Mouse (Mus musculus): ENCODE results near the gene Pygo2. TPM values are rescaled to one million over a fixed set of nuclear protein-coding genes. Genes with fewer than 3 reads are reported as not detected.

The Pygo2 gene
- polyA plus RNA-seq, 1 experiment = 87.5 TPM

DNA sequence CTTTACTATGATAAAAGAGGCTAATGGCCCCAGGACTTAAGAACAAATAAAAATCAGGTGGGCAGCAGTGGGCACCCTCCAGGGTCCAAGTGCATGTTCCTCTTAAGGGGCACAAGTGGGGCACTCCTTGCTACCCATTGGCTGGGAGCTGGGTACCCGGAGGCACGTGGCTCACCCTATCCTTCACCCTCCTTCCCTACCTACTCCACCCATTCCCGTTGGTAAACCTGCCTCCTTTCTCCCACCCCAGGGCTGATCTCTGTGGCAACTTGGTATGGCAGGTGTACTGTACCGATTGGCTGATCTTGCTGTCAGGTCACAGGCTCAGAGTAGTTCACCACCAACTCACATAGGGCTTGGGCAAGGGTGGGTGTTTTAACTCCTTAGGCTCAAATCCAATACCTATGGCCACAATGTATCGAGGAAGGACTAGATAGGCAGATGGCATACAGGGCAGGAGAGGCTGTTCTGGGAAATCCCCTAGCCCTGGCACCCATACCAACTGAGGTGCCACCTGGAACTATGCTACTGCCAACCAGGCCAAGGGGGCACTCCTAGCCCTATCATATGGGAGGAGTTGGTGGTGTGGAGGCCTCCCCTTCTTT is 46.3 kb upstream of the Pygo2 start:
- Histone ChIP-seq H3K27ac (ENCODE audit: insufficient read depth, low read depth, low read length) (peak overlapping the region; percentile 41; the same call in 1 of the 2 replicates), H3K4me1 (ENCODE audit: control insufficient read depth, insufficient read depth, insufficient read length, low read length) (peaks cover 55% of the 10 kb centered on the region), H3K36me3 (ENCODE audit: control insufficient read depth, insufficient read depth, low read length) (peaks cover 72% of the 10 kb centered on the region), H3K27me3 (ENCODE audit: control insufficient read depth, insufficient read depth, low read length) (no peaks in the 10 kb centered on the region), H3K4me3 (ENCODE audit: low read depth, low read length) (no peak overlapping the region)
- no peak for TF ChIP-seq POLR2A (IDR thresholded peaks at IDR 0.05; ENCODE audit: low read depth, low read length)
- no peak for TF ChIP-seq CTCF (IDR thresholded peaks at IDR 0.05; ENCODE audit: extremely low read depth, insufficient read length, insufficient replicate concordance, low read depth, low read length)
- 19% methylated on average over 5 of the region's 5 CpGs for WGBS

DNA sequence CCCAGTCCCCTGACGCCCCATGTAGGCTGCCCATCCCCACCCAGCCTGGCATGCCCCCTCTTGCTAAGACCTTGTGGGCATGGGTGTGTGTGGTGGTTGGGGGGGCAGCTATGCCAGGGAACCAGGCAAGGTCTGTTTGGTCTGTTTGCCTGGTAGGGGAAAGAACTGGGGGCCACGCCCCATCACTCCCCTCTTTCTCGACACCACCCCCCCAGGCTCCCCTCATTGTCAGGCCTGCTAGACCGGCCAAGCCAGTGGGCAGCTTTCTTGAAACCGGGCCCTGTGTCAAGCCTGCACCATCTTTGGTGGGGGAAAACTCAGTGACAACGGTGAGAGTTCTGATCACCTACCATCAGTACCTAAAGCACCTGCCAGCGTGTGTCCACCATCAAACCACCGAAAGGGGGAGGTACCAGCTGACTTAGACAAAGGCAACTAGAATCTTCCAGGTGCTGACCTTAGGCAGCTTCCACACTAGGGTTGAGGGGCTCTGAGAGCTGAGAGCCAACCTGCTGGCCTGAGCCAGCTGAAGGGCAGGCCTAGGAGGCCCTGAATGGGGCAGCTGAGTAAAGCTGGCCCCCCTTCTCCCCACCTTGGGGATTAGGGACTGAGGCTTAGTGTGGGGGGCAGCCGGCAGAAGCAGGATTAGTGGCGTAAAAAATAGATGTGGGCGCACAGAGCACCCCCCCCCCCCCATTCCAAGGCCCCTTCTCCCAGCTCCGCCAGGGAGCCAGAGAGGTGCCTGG is 45.5 kb upstream of the Pygo2 start:
- Histone ChIP-seq H3K4me1 (ENCODE audit: control insufficient read depth, insufficient read depth, insufficient read length, low read length) (peaks cover 52% of the 10 kb centered on the region), H3K36me3 (ENCODE audit: control insufficient read depth, insufficient read depth, low read length) (peaks cover 67% of the 10 kb centered on the region), H3K27me3 (ENCODE audit: control insufficient read depth, insufficient read depth, low read length) (no peaks in the 10 kb centered on the region), H3K4me3 (ENCODE audit: low read depth, low read length) (peak overlapping the region; percentile 65), H3K27ac (ENCODE audit: insufficient read depth, low read depth, low read length) (peak overlapping the region; percentile 41; the same call in 1 of the 2 replicates)
- TF ChIP-seq POLR2A (IDR thresholded peaks at IDR 0.05; ENCODE audit: low read depth, low read length) (no peak), CTCF (IDR thresholded peaks at IDR 0.05; ENCODE audit: extremely low read depth, insufficient read length, insufficient replicate concordance, low read depth, low read length) (no peak)
- 49% methylated on average over 12 of the region's 12 CpGs for WGBS

DNA sequence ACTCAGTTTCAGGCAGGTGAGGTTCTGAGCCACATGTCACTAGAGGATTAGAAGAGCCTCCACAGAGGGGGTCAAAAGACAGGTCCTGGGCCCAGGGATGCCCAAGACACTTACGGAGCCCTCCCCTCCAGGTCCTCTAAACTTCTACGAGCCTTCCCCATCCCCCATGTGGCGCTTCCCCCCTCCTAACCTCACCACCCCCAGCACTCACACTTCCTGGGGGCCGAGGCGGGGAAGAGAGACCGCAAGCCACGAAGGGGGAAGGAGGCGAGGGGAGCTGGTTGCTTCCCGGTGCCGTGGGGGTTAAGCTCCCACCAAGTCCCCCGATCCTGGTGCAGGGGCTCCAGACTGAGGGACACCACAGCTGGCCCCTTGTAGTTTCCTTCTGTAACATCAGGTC is 44.6 kb upstream of the Pygo2 start:
- WGBS = 60% methylated on average over 11 of the region's 11 CpGs
- H3K4me3 ChIP-seq (ENCODE audit: low read depth, low read length) = peak overlapping the region; percentile 65
- TF ChIP-seq CTCF (IDR thresholded peaks at IDR 0.05; ENCODE audit: extremely low read depth, insufficient read length, insufficient replicate concordance, low read depth, low read length) = no peak
- no peak for TF ChIP-seq POLR2A (IDR thresholded peaks at IDR 0.05; ENCODE audit: low read depth, low read length)
- H3K27me3 ChIP-seq (ENCODE audit: control insufficient read depth, insufficient read depth, low read length) = no peaks in the 10 kb centered on the region
- peak overlapping the region; percentile 44 for H3K27ac ChIP-seq (ENCODE audit: insufficient read depth, low read depth, low read length)
- peaks cover 53% of the 10 kb centered on the region for H3K4me1 ChIP-seq (ENCODE audit: control insufficient read depth, insufficient read depth, insufficient read length, low read length)
- H3K36me3 ChIP-seq (ENCODE audit: control insufficient read depth, insufficient read depth, low read length) = peaks cover 62% of the 10 kb centered on the region

- Histone ChIP-seq H3K4me3 (ENCODE audit: low read depth, low read length) (peak overlapping the region; percentile 65), H3K27me3 (ENCODE audit: control insufficient read depth, insufficient read depth, low read length) (no peaks in the 10 kb centered on the region), H3K4me1 (ENCODE audit: control insufficient read depth, insufficient read depth, insufficient read length, low read length) (peaks cover 53% of the 10 kb centered on the region), H3K36me3 (ENCODE audit: control insufficient read depth, insufficient read depth, low read length) (peaks cover 50% of the 10 kb centered on the region), H3K27ac (ENCODE audit: insufficient read depth, low read depth, low read length) (peak overlapping the region; percentile 98)
- 50% methylated on average over 17 of the region's 17 CpGs for WGBS
- TF ChIP-seq CTCF (IDR thresholded peaks at IDR 0.05; ENCODE audit: extremely low read depth, insufficient read length, insufficient replicate concordance, low read depth, low read length) (no peak), POLR2A (IDR thresholded peaks at IDR 0.05; ENCODE audit: low read depth, low read length) (no peak)
Measured at GRCm38 (mm10) chr3:89386438-89387420, 43.3 kb upstream of the Pygo2 start.

DNA sequence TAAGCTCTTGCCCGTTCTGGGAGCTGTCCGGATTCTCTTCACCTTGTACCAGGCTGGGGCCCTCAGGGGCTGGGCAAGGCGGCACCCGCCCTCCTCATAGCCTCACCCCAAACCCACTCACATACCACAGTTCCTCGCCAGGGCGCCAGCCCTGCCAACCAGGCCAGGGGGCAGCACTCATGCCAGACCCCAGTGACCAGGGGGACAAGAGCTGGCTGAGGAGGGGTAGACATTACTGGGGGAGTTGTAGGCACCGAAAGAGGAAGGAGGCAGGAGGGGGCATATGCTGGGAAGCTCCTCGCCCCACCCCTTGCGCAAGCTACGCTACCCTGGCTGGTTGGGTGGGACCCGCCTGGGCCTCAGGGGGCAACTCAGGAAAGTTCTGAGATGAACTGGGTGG is 42.4 kb upstream of the Pygo2 start:
- no peaks in the 10 kb centered on the region for H3K27me3 ChIP-seq (ENCODE audit: control insufficient read depth, insufficient read depth, low read length)
- H3K27ac ChIP-seq (ENCODE audit: insufficient read depth, low read depth, low read length) = peak overlapping the region; percentile 98
- 22% methylated on average over 11 of the region's 11 CpGs for WGBS
- H3K36me3 ChIP-seq (ENCODE audit: control insufficient read depth, insufficient read depth, low read length) = peaks cover 45% of the 10 kb centered on the region
- TF ChIP-seq CTCF (IDR thresholded peaks at IDR 0.05; ENCODE audit: extremely low read depth, insufficient read length, insufficient replicate concordance, low read depth, low read length) (no peak), POLR2A (IDR thresholded peaks at IDR 0.05; ENCODE audit: low read depth, low read length) (no peak)
- H3K4me3 ChIP-seq (ENCODE audit: low read depth, low read length) = peak overlapping the region; percentile 65
- H3K4me1 ChIP-seq (ENCODE audit: control insufficient read depth, insufficient read depth, insufficient read length, low read length) = peaks cover 53% of the 10 kb centered on the region

- Histone ChIP-seq H3K4me3 (ENCODE audit: low read depth, low read length) (peak overlapping the region; percentile 65), H3K27me3 (ENCODE audit: control insufficient read depth, insufficient read depth, low read length) (no peaks in the 10 kb centered on the region), H3K4me1 (ENCODE audit: control insufficient read depth, insufficient read depth, insufficient read length, low read length) (peaks cover 52% of the 10 kb centered on the region), H3K27ac (ENCODE audit: insufficient read depth, low read depth, low read length) (peak overlapping the region; percentile 98), H3K36me3 (ENCODE audit: control insufficient read depth, insufficient read depth, low read length) (peaks cover 39% of the 10 kb centered on the region)
- 17% methylated on average over 11 of the region's 11 CpGs for WGBS
- TF ChIP-seq CTCF (IDR thresholded peaks at IDR 0.05; ENCODE audit: extremely low read depth, insufficient read length, insufficient replicate concordance, low read depth, low read length) (no peak), POLR2A (IDR thresholded peaks at IDR 0.05; ENCODE audit: low read depth, low read length) (peak; percentile 39; the same call in 1 of the 2 replicates)
Measured at GRCm38 (mm10) chr3:89388134-89388881, 41.7 kb upstream of the Pygo2 start.

Measured in small intestine, adult 2 months (tissue).